Mouse (Mus musculus) kidney, postnatal 14 days (tissue): ENCODE results near the gene Elf2.
A peak's percentile ranks its signal among the peaks of the same experiment; 100 is the strongest.
"Not testable (repeated sequence)": the region's sequence is repeated elsewhere in the genome, so short reads cannot be mapped to it uniquely, and the experiment has no call there.

Experiments used
- DNase-seq: peaks from one replicate; pipeline ENCODE4 v3.0.0; 2022; ENCODE audit warnings: mixed read lengths

The Elf2 gene

GRCm38 (mm10) chr3:51327429-51327797 lies 13.1 kb downstream of the Elf2 start:
- DNase-seq: no peak

GRCm38 (mm10) chr3:51326664-51327428 lies 13.6 kb downstream of the Elf2 start:
- peak; percentile 45 for DNase-seq

GRCm38 (mm10) chr3:51325475-51325874 lies 15.0 kb downstream of the Elf2 start:
- no peak for DNase-seq

- no peak for DNase-seq
Measured at GRCm38 (mm10) chr3:51323006-51323405, 17.5 kb downstream of the Elf2 start.

- no peak for DNase-seq
Measured at GRCm38 (mm10) chr3:51322326-51322725, 18.1 kb downstream of the Elf2 start.

DNA sequence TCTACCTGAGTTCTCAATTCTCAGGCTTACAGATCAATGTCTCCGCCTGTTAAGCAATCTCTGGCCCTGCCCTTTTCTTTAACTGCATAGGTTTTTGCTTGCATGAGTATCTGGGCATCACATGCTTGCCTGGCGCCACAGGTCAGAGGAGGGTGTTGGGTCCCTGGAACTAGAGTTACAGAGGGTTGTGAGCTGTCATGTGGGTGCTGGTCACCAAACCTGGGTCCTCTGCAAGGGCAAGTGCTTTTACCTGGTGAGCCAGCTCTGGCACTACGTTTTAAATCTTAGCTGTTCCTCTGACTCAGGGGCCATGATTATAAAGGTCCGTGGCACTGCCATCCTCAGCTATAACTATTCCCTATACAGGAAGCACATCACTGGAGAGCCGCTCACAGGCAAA lies 19.3 kb downstream of the Elf2 start:
- no peak for DNase-seq

- DNase-seq: not testable (repeated sequence)
Measured at GRCm38 (mm10) chr3:51318053-51318452, 22.4 kb downstream of the Elf2 start.

DNA sequence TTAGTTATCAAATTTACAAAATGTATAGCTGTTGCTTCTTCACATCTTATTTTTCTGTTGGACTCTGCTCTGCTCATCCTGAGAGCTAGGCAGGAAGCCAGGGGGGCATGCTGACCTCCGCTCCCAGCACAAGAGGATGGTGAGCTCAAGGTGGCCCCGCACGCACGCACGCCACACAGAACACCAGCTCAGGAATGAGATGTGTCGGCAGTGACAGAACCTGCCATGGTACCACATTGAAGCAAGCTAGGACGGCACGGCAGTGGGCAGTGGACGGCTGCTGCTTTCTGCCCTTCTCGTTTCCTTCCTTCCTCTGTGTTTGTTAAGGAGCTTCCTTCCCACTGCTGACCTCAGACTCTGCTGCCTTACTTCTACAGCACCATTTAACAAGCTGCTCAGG lies 23.6 kb downstream of the Elf2 start:
- DNase-seq: no peak

- no peak for DNase-seq
Measured at GRCm38 (mm10) chr3:51311638-51312037, 28.8 kb downstream of the Elf2 start.

GRCm38 (mm10) chr3:51310098-51310497 lies 30.4 kb downstream of the Elf2 start:
- peak; percentile 19 for DNase-seq

DNA sequence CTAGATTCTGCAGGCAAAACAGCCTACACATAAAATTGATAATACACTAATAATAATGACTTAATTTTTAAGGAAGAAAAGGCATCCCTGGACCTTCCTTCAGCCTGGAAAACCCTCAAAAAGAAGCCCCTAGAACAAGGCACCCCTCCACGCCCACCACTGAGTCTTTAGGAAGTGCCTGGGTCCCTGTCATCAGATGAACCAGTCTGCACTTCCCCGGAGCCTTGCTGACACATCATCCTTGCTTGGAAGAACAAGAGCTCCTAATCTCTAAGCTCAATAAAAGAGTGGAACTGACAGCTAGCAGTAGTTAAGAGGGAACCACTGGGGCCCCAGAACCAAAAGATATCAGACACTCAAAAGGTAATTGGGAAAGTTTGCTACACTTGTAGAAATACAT lies 33.8 kb downstream of the Elf2 start:
- DNase-seq: no peak

GRCm38 (mm10) chr3:51305961-51306360 lies 34.5 kb downstream of the Elf2 start:
- DNase-seq: no peak

DNA sequence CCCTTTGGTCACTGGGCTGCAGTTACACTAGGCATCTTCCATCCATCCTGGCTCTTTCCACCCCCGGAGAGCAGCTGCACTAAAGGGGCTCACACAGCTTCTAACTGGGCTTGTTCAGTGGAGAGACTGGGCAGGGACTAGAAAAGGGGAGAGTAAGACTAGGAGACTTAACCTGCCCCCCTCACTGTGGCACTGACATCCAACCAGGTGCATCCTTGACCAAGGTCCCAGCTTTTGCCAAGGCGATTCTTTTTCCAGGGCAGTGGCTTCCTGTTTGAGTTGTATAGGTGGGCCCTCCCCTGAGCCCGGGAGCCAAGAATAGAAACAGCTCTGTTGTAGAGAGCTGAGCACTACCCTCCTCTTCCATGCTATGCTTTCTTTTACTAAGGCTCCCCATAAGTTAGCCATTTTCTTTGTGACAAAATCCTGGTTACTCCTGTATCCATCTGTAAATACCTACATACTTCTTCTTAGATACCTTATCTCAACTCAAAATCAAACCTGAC lies 37.4 kb downstream of the Elf2 start:
- DNase-seq: no peak

GRCm38 (mm10) chr3:51301583-51301982 lies 38.9 kb downstream of the Elf2 start:
- DNase-seq: peak; percentile 47

DNA sequence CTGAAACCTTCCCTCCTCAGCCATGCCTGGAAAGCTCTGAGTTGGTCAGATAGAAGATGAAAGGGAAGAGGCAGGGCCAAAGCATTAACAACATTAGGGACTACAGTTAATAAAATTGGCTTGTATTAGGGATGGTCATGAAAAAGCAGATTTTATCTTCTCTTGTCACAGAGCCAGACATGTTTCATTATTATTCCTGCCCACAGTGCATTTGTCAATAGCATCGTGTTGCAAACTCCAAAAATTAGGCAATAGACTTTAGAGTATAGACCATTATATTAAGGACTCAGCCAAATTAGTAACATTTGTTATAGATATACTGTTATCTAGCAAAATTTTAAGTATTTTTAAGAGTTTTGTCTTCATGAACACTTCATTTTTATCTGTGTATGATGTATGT lies 43.7 kb downstream of the Elf2 start:
- no peak for DNase-seq

- DNase-seq: no peak
Measured at GRCm38 (mm10) chr3:51295225-51295624, 45.2 kb downstream of the Elf2 start.

GRCm38 (mm10) chr3:51294251-51294650 lies 46.2 kb downstream of the Elf2 start:
- DNase-seq: no peak

DNA sequence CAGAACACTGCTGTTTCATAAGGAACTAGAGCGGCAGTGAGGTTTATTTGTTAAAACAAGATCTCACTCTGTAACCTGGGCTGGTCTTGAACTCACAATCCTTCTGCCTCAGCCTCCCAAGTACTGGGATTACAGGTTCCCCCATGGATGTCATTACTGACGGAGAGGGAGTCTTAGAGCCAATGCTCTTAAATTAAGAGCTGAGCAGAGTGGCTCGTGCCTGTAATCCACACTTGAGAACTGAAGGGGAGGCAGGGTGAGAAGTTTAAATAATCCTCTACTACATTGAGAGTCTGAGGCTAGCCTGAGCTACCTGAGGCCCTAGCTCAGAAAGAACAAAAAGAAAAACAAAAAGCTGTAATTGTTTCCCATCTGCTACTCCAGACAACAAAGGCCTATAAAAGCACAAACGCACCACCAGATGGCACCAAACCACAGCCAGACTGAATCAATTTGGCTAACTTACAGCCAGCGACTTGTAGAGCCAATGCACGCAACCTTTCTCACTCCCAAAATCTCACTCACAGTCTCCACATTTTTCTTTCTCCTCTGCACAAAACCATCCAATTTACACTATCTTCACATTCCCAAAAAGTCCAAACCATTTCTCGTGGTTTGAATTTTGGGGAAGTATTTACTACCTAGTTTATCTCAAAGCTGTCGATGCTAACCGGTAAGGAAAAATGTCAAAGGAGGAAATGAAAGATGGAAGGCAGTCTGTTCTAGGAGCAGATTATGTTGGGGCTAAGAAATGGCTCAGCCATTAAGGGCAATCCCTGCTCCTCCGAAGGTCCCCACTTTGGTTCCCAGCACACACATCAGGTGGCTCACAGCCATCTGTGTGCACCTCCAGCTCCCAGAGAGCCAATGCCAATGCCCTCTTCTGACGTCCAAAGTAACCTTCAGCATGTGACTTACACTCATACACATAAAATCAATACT lies 51.3 kb downstream of the Elf2 start:
- DNase-seq: peak; percentile 88

- no peak for DNase-seq
Measured at GRCm38 (mm10) chr3:51284375-51284774, 56.1 kb downstream of the Elf2 start.

- no peak for DNase-seq
Measured at GRCm38 (mm10) chr3:51281727-51282126, 58.7 kb downstream of the Elf2 start.

DNA sequence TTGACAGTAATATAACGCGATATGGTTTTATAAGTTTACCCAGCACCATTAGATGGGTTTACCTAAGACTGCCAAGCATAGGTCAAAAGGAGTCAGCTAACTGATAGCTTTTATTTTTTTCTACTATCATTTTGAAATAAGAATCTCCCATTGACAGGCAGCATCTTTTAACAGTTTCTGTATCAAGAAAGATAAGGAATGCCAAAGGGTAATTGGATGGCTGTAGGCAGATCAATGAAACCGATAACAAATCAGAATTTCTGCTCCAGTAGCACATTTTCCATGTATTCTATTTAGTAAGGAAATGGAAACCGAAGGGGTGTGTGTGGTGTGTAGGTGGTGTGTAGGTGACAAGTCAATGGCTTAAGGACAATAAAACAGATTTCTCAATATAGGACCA lies 62.0 kb downstream of the Elf2 start:
- DNase-seq: no peak

DNA sequence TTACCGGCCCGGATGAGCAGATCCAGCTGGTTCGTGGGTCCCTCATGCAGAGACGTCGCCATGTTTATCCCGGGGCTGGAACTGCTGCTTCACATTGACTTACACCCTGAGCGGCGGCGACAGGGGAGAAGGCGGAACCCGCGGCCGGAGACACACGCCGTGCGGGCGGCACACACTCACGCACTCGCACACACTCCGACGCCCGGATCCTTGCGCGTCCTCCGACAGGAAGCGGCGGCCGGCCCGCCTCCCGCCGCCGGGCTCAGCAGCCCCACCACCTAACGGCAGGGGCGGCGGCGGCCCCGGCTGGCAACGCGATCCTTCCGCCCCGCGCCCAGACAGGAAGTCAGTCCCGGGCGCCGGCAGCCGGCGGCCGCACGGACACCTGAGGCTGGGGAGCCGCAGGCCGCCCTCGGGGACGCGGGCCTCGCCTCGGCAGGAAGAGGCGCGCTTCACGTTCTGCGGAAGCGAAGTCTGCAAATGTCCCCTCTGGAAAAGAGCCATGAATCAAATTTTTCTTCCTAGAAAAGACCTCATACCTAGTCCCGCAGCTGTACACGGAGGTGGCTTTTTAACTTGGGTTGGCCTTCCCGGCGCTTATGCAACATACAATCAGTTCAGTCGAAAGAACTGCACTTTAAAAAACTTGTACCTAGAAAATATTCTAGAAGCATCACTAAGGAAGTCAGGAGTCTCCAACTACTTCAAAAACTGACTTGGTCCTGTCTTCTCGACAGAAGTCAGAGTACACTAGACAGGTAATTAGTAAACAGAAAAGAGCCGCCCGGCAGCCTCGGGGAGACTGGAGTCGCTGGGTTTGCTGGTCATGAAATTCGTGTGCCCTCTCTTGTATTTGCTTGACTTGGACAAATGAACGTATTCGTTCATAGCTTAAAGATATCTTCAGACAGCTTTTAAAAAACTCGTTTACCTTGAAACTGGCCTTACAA lies 63.0 kb downstream of the Elf2 start:
- DNase-seq: peak; percentile 91
